Mouse (Mus musculus) liver, adult 2 months (tissue): ENCODE measurements at regions not wholly inside any gene's neighbourhood (a gene's known extent, or its start where the extent isn't known, plus 50 kb on each side); places are given as distances from the start of the nearest gene placed in this dataset.

ENCODE experiments used
- CTCF ChIP-seq: fragments of 200-500 bp; IDR thresholded peaks from 2 replicates; pipeline ENCODE4 v1.5.1; 2011; ENCODE audit warnings: low read depth, low read length, control low read depth
- POLR2A ChIP-seq: fragments of 200-500 bp; IDR thresholded peaks from 2 replicates; pipeline ENCODE4 v1.6.1; 2011; ENCODE audit warnings: low read length, control low read depth; ENCODE audit not compliant: insufficient read depth; ENCODE audit errors: extremely low read depth

GRCm38 (mm10) chr2:137581491-137581890 lies 465.0 kb upstream of the Jag1 start:
- TF ChIP-seq CTCF (no peak), POLR2A (no peak)
